Mouse (Mus musculus): Measurements from ENCODE around the gene Sin3a. TPM values are rescaled to one million over a fixed set of nuclear protein-coding genes. Genes with fewer than 3 reads are reported as not detected.
A peak's percentile ranks its signal among the peaks of the same experiment; 100 is the strongest.

Gene Sin3a
- total and polyA plus RNA-seq, 2 experiments from 2014 or later, result 12.1 to 39.6 TPM

- no peak overlapping the region for H3K27ac ChIP-seq (ENCODE audit: low read depth)
- H3K9ac ChIP-seq (replicated peaks; ENCODE audit: low read depth, low read length), result no peak overlapping the region
- H3K9me3 ChIP-seq (replicated peaks; ENCODE audit: control insufficient read depth, low read length), result no peaks in the 10 kb centered on the region
- H3K27me3 ChIP-seq (ENCODE audit: control insufficient read depth, insufficient read depth, low read length), result no peaks in the 10 kb centered on the region
- peak overlapping the region; percentile 89 for H3K4me2 ChIP-seq (ENCODE audit: low read depth, low read length)
- DNase-seq (ENCODE audit: low spot score) (no peak), ATAC-seq (ENCODE audit: insufficient read depth, low read depth) (no peak)
- peaks cover 5% of the 10 kb centered on the region; the same call in 1 of the 2 replicates for H3K4me1 ChIP-seq (ENCODE audit: control insufficient read depth, insufficient read depth)
- 41% methylated on average over 11 of the region's 11 CpGs for WGBS
- peak overlapping the region; percentile 63 for H3K4me3 ChIP-seq (ENCODE audit: low read depth, low read length)
- TF ChIP-seq CTCF (IDR thresholded peaks at IDR 0.05; ENCODE audit: low read depth) (no peak), EP300 (IDR thresholded peaks at IDR 0.05; ENCODE audit: low read depth) (no peak)
- peaks cover 13% of the 10 kb centered on the region for H3K36me3 ChIP-seq (replicated peaks; ENCODE audit: control insufficient read depth, insufficient read depth, low read length)
Observed at GRCm38 (mm10) chr9:57158506-57158905, 86.7 kb downstream of the Sin3a start.

GRCm38 (mm10) chr9:57162496-57162895, 90.7 kb downstream of the Sin3a start:
- Histone ChIP-seq H3K4me2 (ENCODE audit: low read depth, low read length) (no peak overlapping the region), H3K9ac (replicated peaks; ENCODE audit: low read depth, low read length) (no peak overlapping the region), H3K36me3 (replicated peaks; ENCODE audit: control insufficient read depth, insufficient read depth, low read length) (no peaks in the 10 kb centered on the region), H3K27me3 (ENCODE audit: control insufficient read depth, insufficient read depth, low read length) (no peaks in the 10 kb centered on the region), H3K27ac (ENCODE audit: low read depth) (no peak overlapping the region), H3K4me3 (ENCODE audit: low read depth, low read length) (no peak overlapping the region), H3K9me3 (replicated peaks; ENCODE audit: control insufficient read depth, low read length) (no peaks in the 10 kb centered on the region), H3K4me1 (ENCODE audit: control insufficient read depth, insufficient read depth) (peaks cover 4% of the 10 kb centered on the region; the same call in 1 of the 2 replicates)
- DNase-seq (ENCODE audit: low spot score), result peak; percentile 49
- ATAC-seq (ENCODE audit: insufficient read depth, low read depth), result peak; percentile 43; the same call in 1 of the 2 replicates
- 7% methylated on average over 3 of the region's 3 CpGs for WGBS
- no peak for TF ChIP-seq EP300 (IDR thresholded peaks at IDR 0.05; ENCODE audit: low read depth)
- peak; percentile 73 for TF ChIP-seq CTCF (IDR thresholded peaks at IDR 0.05; ENCODE audit: low read depth)

- 27% methylated on average over 2 of the region's 2 CpGs for WGBS
- no peak overlapping the region for H3K9ac ChIP-seq (replicated peaks; ENCODE audit: low read depth, low read length)
- no peak for ATAC-seq (ENCODE audit: insufficient read depth, low read depth)
Observed at GRCm38 (mm10) chr9:57163137-57163536, 91.3 kb downstream of the Sin3a start.

GRCm38 (mm10) chr9:57166173-57166572, 94.3 kb downstream of the Sin3a start:
- no peak overlapping the region for H3K4me3 ChIP-seq (ENCODE audit: low read depth, low read length)
- H3K9ac ChIP-seq (replicated peaks; ENCODE audit: low read depth, low read length), result no peak overlapping the region
- H3K9me3 ChIP-seq (replicated peaks; ENCODE audit: control insufficient read depth, low read length), result no peaks in the 10 kb centered on the region
- ATAC-seq (ENCODE audit: insufficient read depth, low read depth) (no peak), DNase-seq (ENCODE audit: low spot score) (no peak)
- H3K27me3 ChIP-seq (ENCODE audit: control insufficient read depth, insufficient read depth, low read length), result no peaks in the 10 kb centered on the region
- H3K27ac ChIP-seq (ENCODE audit: low read depth), result no peak overlapping the region
- no peaks in the 10 kb centered on the region for H3K4me1 ChIP-seq (ENCODE audit: control insufficient read depth, insufficient read depth)
- TF ChIP-seq CTCF (IDR thresholded peaks at IDR 0.05; ENCODE audit: low read depth) (no peak), EP300 (IDR thresholded peaks at IDR 0.05; ENCODE audit: low read depth) (no peak)
- 74% methylated on average over 2 of the region's 2 CpGs for whole genome bisulfite sequencing
- no peak overlapping the region for H3K4me2 ChIP-seq (ENCODE audit: low read depth, low read length)
- H3K36me3 ChIP-seq (replicated peaks; ENCODE audit: control insufficient read depth, insufficient read depth, low read length), result no peaks in the 10 kb centered on the region

More at GRCm38 (mm10) chr9:57163137-57163536, 91.3 kb downstream of the Sin3a start:
- Histone ChIP-seq H3K36me3 (replicated peaks; ENCODE audit: control insufficient read depth, insufficient read depth, low read length) (no peaks in the 10 kb centered on the region), H3K4me3 (ENCODE audit: low read depth, low read length) (no peak overlapping the region), H3K4me2 (ENCODE audit: low read depth, low read length) (no peak overlapping the region), H3K27ac (ENCODE audit: low read depth) (no peak overlapping the region), H3K27me3 (ENCODE audit: control insufficient read depth, insufficient read depth, low read length) (no peaks in the 10 kb centered on the region), H3K4me1 (ENCODE audit: control insufficient read depth, insufficient read depth) (no peaks in the 10 kb centered on the region), H3K9me3 (replicated peaks; ENCODE audit: control insufficient read depth, low read length) (no peaks in the 10 kb centered on the region)
- DNase-seq (ENCODE audit: low spot score), result no peak
- TF ChIP-seq CTCF (IDR thresholded peaks at IDR 0.05; ENCODE audit: low read depth) (no peak), EP300 (IDR thresholded peaks at IDR 0.05; ENCODE audit: low read depth) (no peak)

- Histone ChIP-seq H3K4me1 (ENCODE audit: control insufficient read depth, insufficient read depth) (no peaks in the 10 kb centered on the region), H3K36me3 (replicated peaks; ENCODE audit: control insufficient read depth, insufficient read depth, low read length) (no peaks in the 10 kb centered on the region), H3K4me3 (ENCODE audit: low read depth, low read length) (no peak overlapping the region), H3K27ac (ENCODE audit: low read depth) (no peak overlapping the region), H3K9ac (replicated peaks; ENCODE audit: low read depth, low read length) (no peak overlapping the region), H3K27me3 (ENCODE audit: control insufficient read depth, insufficient read depth, low read length) (no peaks in the 10 kb centered on the region), H3K4me2 (ENCODE audit: low read depth, low read length) (no peak overlapping the region), H3K9me3 (replicated peaks; ENCODE audit: control insufficient read depth, low read length) (no peaks in the 10 kb centered on the region)
- ATAC-seq (ENCODE audit: insufficient read depth, low read depth), result no peak
- TF ChIP-seq EP300 (IDR thresholded peaks at IDR 0.05; ENCODE audit: low read depth), result no peak
- no peak for TF ChIP-seq CTCF (IDR thresholded peaks at IDR 0.05; ENCODE audit: low read depth)
- 70% methylated on average over 5 of the region's 5 CpGs for WGBS
- DNase-seq (ENCODE audit: low spot score), result no peak
Observed at GRCm38 (mm10) chr9:57168411-57168810, 96.6 kb downstream of the Sin3a start.

Other genes starting within 250 kb of the Sin3a start
- gene Odf3l1, start 207.4 kb upstream of the Sin3a start, total RNA-seq (2014; rRNA removed; ENCODE audit: low replicate concordance), result not detected in 2 replicates
- gene Odf3l1, start 207.4 kb upstream of the Sin3a start, polyA plus RNA-seq (2015; fragmentation: Nextera tagmentation; extraction: Ambion mirVana), result 0.12 and 0.36 TPM in 2 replicates
- gene Cspg4, start 207.0 kb upstream of the Sin3a start, total RNA-seq (2014; rRNA removed; ENCODE audit: low replicate concordance), result 62.4 and 93.5 TPM in 2 replicates
- 14.4 and 17.4 TPM in 2 replicates for gene Cspg4, start 207.0 kb upstream of the Sin3a start, polyA plus RNA-seq (2015; fragmentation: Nextera tagmentation; extraction: Ambion mirVana)
- 11.4 and 13.5 TPM in 2 replicates for gene Snx33, start 143.7 kb upstream of the Sin3a start, total RNA-seq (2014; rRNA removed; ENCODE audit: low replicate concordance)
- gene Snx33, start 143.7 kb upstream of the Sin3a start, polyA plus RNA-seq (2015; fragmentation: Nextera tagmentation; extraction: Ambion mirVana), result 4.4 and 5.2 TPM in 2 replicates
- 178 and 179 TPM in 2 replicates for gene Imp3, start 134.6 kb upstream of the Sin3a start, total RNA-seq (2014; rRNA removed; ENCODE audit: low replicate concordance)
- gene Imp3, start 134.6 kb upstream of the Sin3a start, polyA plus RNA-seq (2015; fragmentation: Nextera tagmentation; extraction: Ambion mirVana), result 58.1 and 63.1 TPM in 2 replicates
- gene Snupn, start 121.2 kb upstream of the Sin3a start, total RNA-seq (2014; rRNA removed; ENCODE audit: low replicate concordance), result 2.8 and 9.6 TPM in 2 replicates
- gene Snupn, start 121.2 kb upstream of the Sin3a start, polyA plus RNA-seq (2015; fragmentation: Nextera tagmentation; extraction: Ambion mirVana), result 14.9 and 15.8 TPM in 2 replicates
- gene Ptpn9, start 77.1 kb upstream of the Sin3a start, total RNA-seq (2014; rRNA removed; ENCODE audit: low replicate concordance), result 22.2 and 22.6 TPM in 2 replicates
- 7.8 and 8.9 TPM in 2 replicates for gene Ptpn9, start 77.1 kb upstream of the Sin3a start, polyA plus RNA-seq (2015; fragmentation: Nextera tagmentation; extraction: Ambion mirVana)
- gene Man2c1, start 58.6 kb downstream of the Sin3a start, total RNA-seq (2014; rRNA removed; ENCODE audit: low replicate concordance), result 106 and 138 TPM in 2 replicates
- 31.8 and 35.6 TPM in 2 replicates for gene Man2c1, start 58.6 kb downstream of the Sin3a start, polyA plus RNA-seq (2015; fragmentation: Nextera tagmentation; extraction: Ambion mirVana)
- 10.3 and 13.6 TPM in 2 replicates for gene Neil1, start 76.3 kb downstream of the Sin3a start, total RNA-seq (2014; rRNA removed; ENCODE audit: low replicate concordance)
- 5.1 and 5.9 TPM in 2 replicates for gene Neil1, start 76.3 kb downstream of the Sin3a start, polyA plus RNA-seq (2015; fragmentation: Nextera tagmentation; extraction: Ambion mirVana)
- gene Commd4, start 86.3 kb downstream of the Sin3a start, total RNA-seq (2014; rRNA removed; ENCODE audit: low replicate concordance), result 21.1 and 45.2 TPM in 2 replicates
- 69.4 and 71.8 TPM in 2 replicates for gene Commd4, start 86.3 kb downstream of the Sin3a start, polyA plus RNA-seq (2015; fragmentation: Nextera tagmentation; extraction: Ambion mirVana)
- not detected in 2 replicates for gene Trcg1, start 164.5 kb downstream of the Sin3a start, total RNA-seq (2014; rRNA removed; ENCODE audit: low replicate concordance)
- not detected in 2 replicates for gene Trcg1, start 164.5 kb downstream of the Sin3a start, polyA plus RNA-seq (2015; fragmentation: Nextera tagmentation; extraction: Ambion mirVana)
- gene 1700017B05Rik, start 190.6 kb downstream of the Sin3a start, total RNA-seq (2014; rRNA removed; ENCODE audit: low replicate concordance), result 11.0 and 16.3 TPM in 2 replicates
- gene 1700017B05Rik, start 190.6 kb downstream of the Sin3a start, polyA plus RNA-seq (2015; fragmentation: Nextera tagmentation; extraction: Ambion mirVana), result 5.6 and 6.2 TPM in 2 replicates